Mouse (Mus musculus) liver, embryonic 13.5 days (tissue): ENCODE data around the gene Icam1. TPM values are rescaled to one million over a fixed set of nuclear protein-coding genes. Genes with fewer than 3 reads are reported as not detected.

Source experiments
- ATAC-seq: fragments of 200-750 bp; cut with Nextera tagmentation; 2 replicates; pipeline ENCODE4 v1.8.0; 2017; ENCODE audit warnings: low read depth, mild to moderate bottlenecking, moderate number of reproducible peaks, moderate library complexity
- DNase-seq: peaks from one replicate; pipeline ENCODE4 v3.0.0; 2022
- H3K27ac ChIP-seq: fragments of 300-500 bp; sonication (generic); 2 replicates; pipeline ENCODE4 v1.5.1; 2015; ENCODE audit warnings: moderate library complexity, mild to moderate bottlenecking, inconsistent platforms
- H3K27me3 ChIP-seq: fragments of 300-500 bp; sonication (generic); 2 replicates; pipeline ENCODE4 v1.6.1; 2015; ENCODE audit warnings: mild to moderate bottlenecking, inconsistent platforms
- H3K36me3 ChIP-seq: fragments of 300-500 bp; sonication (generic); 2 replicates; pipeline ENCODE4 v1.6.1; 2015; ENCODE audit warnings: mild to moderate bottlenecking, inconsistent platforms
- H3K4me1 ChIP-seq: fragments of 300-500 bp; sonication (generic); replicated peaks from 2 replicates; pipeline ENCODE4 v1.6.1; 2015; ENCODE audit warnings: inconsistent platforms
- H3K4me2 ChIP-seq: fragments of 300-500 bp; sonication (generic); 2 replicates; pipeline ENCODE4 v1.6.1; 2015; ENCODE audit warnings: inconsistent platforms, mild to moderate bottlenecking, moderate library complexity
- H3K4me3 ChIP-seq: fragments of 300-500 bp; sonication (generic); replicated peaks from 2 replicates; pipeline ENCODE4 v1.5.1; 2015; ENCODE audit warnings: mild to moderate bottlenecking, inconsistent platforms
- H3K9ac ChIP-seq: fragments of 300-500 bp; sonication (generic); 2 replicates; pipeline ENCODE4 v1.6.1; 2015; ENCODE audit warnings: mild to moderate bottlenecking, inconsistent platforms
- H3K9me3 ChIP-seq: fragments of 300-500 bp; sonication (generic); replicated peaks from 2 replicates; pipeline ENCODE4 v1.6.1; 2016; ENCODE audit warnings: inconsistent platforms
- WGBS: fragments of 180-500 bp; shearing (Covaris S2); methylation state at CpG from one replicate; pipeline ENCODE4 v1.1.7; 2015; ENCODE audit not compliant: insufficient replicate concordance; 5-methylcytosine and 5-hydroxymethylcytosine counted together
- microRNA counts: library from miRNA; unstranded; fragments of <30 nt; microRNA quantifications from one replicate; lab custom pipeline; 2016
- microRNA-seq: library from miRNA; unstranded; fragments of <30 nt; microRNA quantifications from one replicate; pipeline ENCODE4, GENCODE M21; 2016
- polyA plus RNA-seq: library from polyadenylated mRNA; unstranded; fragments of >200 nt; fragmentation: Nextera tagmentation; extraction: Ambion mirVana; gene quantifications from 2 replicates; pipeline ENCODE4 v1.2.1, GENCODE M21; 2015

The Icam1 gene
- polyA plus RNA-seq, 1 experiment from 2014 or later, result 9.6 TPM

GRCm38 (mm10) chr9:21051578-21051977, 35.8 kb downstream of the Icam1 start:
- DNase-seq (no peak), ATAC-seq (peak; percentile 87)
- 34% methylated on average over 10 of the region's 10 CpGs for WGBS
- no peak overlapping the region for H3K4me2 ChIP-seq
- H3K27ac ChIP-seq, result no peak overlapping the region
- no peaks in the 10 kb centered on the region for H3K36me3 ChIP-seq
- H3K27me3 ChIP-seq, result peaks cover 15% of the 10 kb centered on the region
- H3K4me1 ChIP-seq, result peaks cover 11% of the 10 kb centered on the region
- H3K9me3 ChIP-seq, result no peaks in the 10 kb centered on the region
- H3K9ac ChIP-seq, result no peak overlapping the region
- no peak overlapping the region for H3K4me3 ChIP-seq

DNA sequence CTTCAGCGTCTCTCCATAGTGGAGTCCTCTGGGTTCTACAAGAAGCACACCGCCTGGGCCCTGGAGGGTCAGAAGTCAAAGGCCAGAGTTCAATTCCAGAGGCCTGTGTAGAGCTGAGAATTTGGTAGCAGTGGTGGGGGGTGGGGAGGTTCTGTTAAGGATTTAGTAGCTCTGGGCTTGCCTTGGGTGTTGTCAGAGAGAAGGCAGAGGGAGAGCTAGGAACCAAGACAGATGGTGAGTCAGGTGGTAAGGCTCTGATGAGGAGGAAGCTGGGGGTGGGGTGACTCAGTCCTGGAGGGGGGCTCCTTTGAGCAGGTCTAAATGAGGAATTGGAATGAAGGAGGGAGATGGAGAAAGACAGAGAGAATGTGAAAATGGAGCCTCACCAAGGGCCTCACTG, 47.1 kb downstream of the Icam1 start:
- peaks cover 5% of the 10 kb centered on the region; the same call in 1 of the 2 replicates for H3K4me1 ChIP-seq
- H3K27me3 ChIP-seq, result no peaks in the 10 kb centered on the region
- no peak overlapping the region for H3K9ac ChIP-seq
- H3K27ac ChIP-seq, result no peak overlapping the region
- no peak overlapping the region for H3K4me3 ChIP-seq
- H3K36me3 ChIP-seq, result peaks cover 48% of the 10 kb centered on the region
- 81% methylated on average over 2 of the region's 2 CpGs for WGBS
- no peak for DNase-seq
- no peaks in the 10 kb centered on the region for H3K9me3 ChIP-seq
- no peak overlapping the region for H3K4me2 ChIP-seq
- no peak for ATAC-seq

- H3K27me3 ChIP-seq, result no peaks in the 10 kb centered on the region
- H3K4me3 ChIP-seq, result no peak within 1 kb of the TSS
- 81% methylated on average over 27 of the region's 27 CpGs for WGBS
Observed at GRCm38 (mm10) chr9:21067006-21067684, 51.4 kb downstream of the Icam1 start, which contains the start of gene Zglp1. TSS of gene Zglp1 (minus strand) at chr9:21067093.

GRCm38 (mm10) chr9:21072641-21073040, 56.9 kb downstream of the Icam1 start:
- H3K27ac ChIP-seq, result peak overlapping the region; percentile 62
- H3K4me3 ChIP-seq, result peak overlapping the region; percentile 87
- H3K4me1 ChIP-seq, result peaks cover 37% of the 10 kb centered on the region
- peaks cover 61% of the 10 kb centered on the region for H3K36me3 ChIP-seq
- H3K9me3 ChIP-seq, result no peaks in the 10 kb centered on the region
- peak overlapping the region; percentile 92 for H3K4me2 ChIP-seq
- H3K27me3 ChIP-seq, result no peaks in the 10 kb centered on the region
- H3K9ac ChIP-seq, result peak overlapping the region; percentile 84
- ATAC-seq (peak; percentile 22), DNase-seq (no peak)
- WGBS, result 3% methylated on average over 4 of the region's 4 CpGs

More at GRCm38 (mm10) chr9:21067006-21067684, 51.4 kb downstream of the Icam1 start, which contains the start of gene Zglp1:
- Histone ChIP-seq H3K4me2 (no peak within 1 kb of the TSS), H3K27ac (no peak within 1 kb of the TSS), H3K9ac (no peak within 1 kb of the TSS), H3K36me3 (peaks cover 66% of the 10 kb centered on the region), H3K9me3 (no peaks in the 10 kb centered on the region), H3K4me1 (peaks cover 20% of the 10 kb centered on the region)
- no peak for DNase-seq
- ATAC-seq, result no peak

DNA sequence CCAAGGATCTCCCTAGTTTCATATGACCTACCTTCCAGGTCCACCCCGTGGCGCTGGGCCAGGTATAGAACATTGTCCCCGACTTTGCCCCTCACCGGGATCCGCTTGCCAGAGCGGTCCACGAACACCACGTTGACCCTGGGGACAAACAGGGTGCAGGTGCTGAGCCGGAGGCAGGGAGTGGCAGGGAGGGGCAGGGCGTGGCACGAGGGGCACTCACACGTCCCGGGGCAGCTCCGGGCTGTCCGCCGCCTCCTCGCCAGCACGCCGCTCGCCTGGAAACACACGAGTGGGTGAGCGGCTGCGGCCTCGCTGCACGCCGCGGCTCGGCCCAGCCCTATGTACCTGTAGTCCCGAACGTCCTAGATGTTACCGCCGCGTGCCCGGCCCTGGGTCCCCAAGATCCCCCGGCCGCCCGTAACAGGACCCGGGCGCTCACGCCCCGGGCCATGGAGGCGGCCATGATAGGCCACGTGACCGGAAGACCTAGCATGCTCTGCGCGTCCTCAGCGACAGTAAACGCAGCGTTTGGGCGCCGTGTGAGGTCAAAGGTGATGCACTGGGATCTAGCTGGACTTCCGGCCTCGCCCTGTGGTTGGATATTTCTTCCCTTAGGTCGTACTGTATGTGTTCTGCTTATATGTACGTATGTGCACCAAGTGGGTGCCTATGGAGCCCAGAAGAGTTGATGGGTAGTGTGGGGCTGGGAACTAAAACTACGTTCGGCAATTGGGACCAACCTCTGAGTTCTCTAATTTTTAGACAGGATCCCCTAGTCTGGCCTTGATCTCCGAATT, 57.5 kb downstream of the Icam1 start, which contains the start of the genes Gm49373 and Fdx1l:
Gm49373 (minus strand) TSS at position 53 of the 797 bp plus-strand sequence.
Fdx1l (minus strand) TSS at position 571 of the 797 bp plus-strand sequence.
- Histone ChIP-seq H3K4me3 (peak within 1 kb of the TSS; percentile 87), H3K9me3 (no peaks in the 10 kb centered on the region), H3K4me2 (peak within 1 kb of the TSS; percentile 92), H3K4me1 (peaks cover 37% of the 10 kb centered on the region), H3K9ac (peak within 1 kb of the TSS; percentile 84), H3K27ac (peak within 1 kb of the TSS; percentile 62), H3K36me3 (peaks cover 62% of the 10 kb centered on the region), H3K27me3 (no peaks in the 10 kb centered on the region)
- peak; percentile 77 for DNase-seq
- WGBS, result 3% methylated on average over 58 of the region's 58 CpGs
- peak; percentile 92 for ATAC-seq

GRCm38 (mm10) chr9:21074173-21074572, 58.4 kb downstream of the Icam1 start:
- H3K27ac ChIP-seq, result peak overlapping the region; percentile 62; the same call in 1 of the 2 replicates
- H3K4me3 ChIP-seq, result no peak overlapping the region
- no peaks in the 10 kb centered on the region for H3K9me3 ChIP-seq
- peak overlapping the region; percentile 92 for H3K4me2 ChIP-seq
- H3K9ac ChIP-seq, result peak overlapping the region; percentile 26; the same call in 1 of the 2 replicates
- H3K4me1 ChIP-seq, result peaks cover 37% of the 10 kb centered on the region
- peaks cover 66% of the 10 kb centered on the region for H3K36me3 ChIP-seq
- ATAC-seq (no peak), DNase-seq (no peak)
- WGBS, result 73% methylated on average over 1 of the region's 1 CpGs
- no peaks in the 10 kb centered on the region for H3K27me3 ChIP-seq

GRCm38 (mm10) chr9:21075625-21076024, 59.8 kb downstream of the Icam1 start:
- 84% methylated on average over 3 of the region's 3 CpGs for WGBS
- no peak overlapping the region for H3K9ac ChIP-seq
- ATAC-seq, result no peak
- peaks cover 75% of the 10 kb centered on the region for H3K36me3 ChIP-seq
- no peak overlapping the region for H3K27ac ChIP-seq
- H3K4me3 ChIP-seq, result no peak overlapping the region
- no peaks in the 10 kb centered on the region for H3K9me3 ChIP-seq
- DNase-seq, result no peak
- no peaks in the 10 kb centered on the region for H3K27me3 ChIP-seq
- H3K4me2 ChIP-seq, result no peak overlapping the region
- peaks cover 34% of the 10 kb centered on the region for H3K4me1 ChIP-seq

MicroRNAs within 50 kb of the gene (microRNA counts, 519-probe panel; counts per million panel counts)
- microRNA mmu-miR-1900 (lab: Ali Mortazavi, UCI), result 4,940 counts per million, percentile 50 among the panel's probes with 10 or more counts

Small RNA genes within 50 kb of the gene (microRNA-seq; reads per million reads assigned to microRNA genes)
- not detected for gene Mir1900
- 0.88 reads per million for gene Mir7082

Other genes with a start within 250 kb of the Icam1 start
- 0.01 and 0.06 TPM in 2 replicates for gene Col5a3, start 200.9 kb upstream of the Icam1 start, polyA plus RNA-seq
- gene Rdh8, start 197.5 kb upstream of the Icam1 start, polyA plus RNA-seq, result not detected in 2 replicates
- gene A230050P20Rik, start 147.3 kb upstream of the Icam1 start, polyA plus RNA-seq, result 4.2 and 4.8 TPM in 2 replicates
- 9.4 and 10.1 TPM in 2 replicates for gene Angptl6, start 136.3 kb upstream of the Icam1 start, polyA plus RNA-seq
- 89.6 and 90.5 TPM in 2 replicates for gene Ppan, start 127.8 kb upstream of the Icam1 start, polyA plus RNA-seq
- gene Eif3g, start 117.4 kb upstream of the Icam1 start, polyA plus RNA-seq, result 282 and 290 TPM in 2 replicates
- 63.3 and 75.0 TPM in 2 replicates for gene Dnmt1, start 56.1 kb upstream of the Icam1 start, polyA plus RNA-seq
- 4.7 and 4.8 TPM in 2 replicates for gene S1pr2, start 39.2 kb upstream of the Icam1 start, polyA plus RNA-seq
- 81.2 and 84.0 TPM in 2 replicates for gene Mrpl4, start 13.2 kb upstream of the Icam1 start, polyA plus RNA-seq
- gene Icam4, start 13.4 kb downstream of the Icam1 start, polyA plus RNA-seq, result 244 and 254 TPM in 2 replicates
- 0.21 and 0.29 TPM in 2 replicates for gene Icam5, start 16.1 kb downstream of the Icam1 start, polyA plus RNA-seq
- gene Zglp1, start 51.1 kb downstream of the Icam1 start, polyA plus RNA-seq, result 0.38 TPM in 1 of 2 replicates, not detected in the other
- gene Gm49373, start 57.1 kb downstream of the Icam1 start, polyA plus RNA-seq, result 0.56 and 0.68 TPM in 2 replicates
- gene Fdx1l, start 57.6 kb downstream of the Icam1 start, polyA plus RNA-seq, result 36.6 and 41.0 TPM in 2 replicates
- 1.3 and 1.6 TPM in 2 replicates for gene Gm38431, start 76.0 kb downstream of the Icam1 start, polyA plus RNA-seq
- 18.4 and 27.0 TPM in 2 replicates for gene Raver1, start 76.0 kb downstream of the Icam1 start, polyA plus RNA-seq
- gene Tyk2, start 115.3 kb downstream of the Icam1 start, polyA plus RNA-seq, result 6.2 and 7.2 TPM in 2 replicates
- 170 and 200 TPM in 2 replicates for gene Cdc37, start 134.0 kb downstream of the Icam1 start, polyA plus RNA-seq
- 2.0 and 2.1 TPM in 2 replicates for gene Pde4a, start 149.7 kb downstream of the Icam1 start, polyA plus RNA-seq
- gene Keap1, start 223.4 kb downstream of the Icam1 start, polyA plus RNA-seq, result 31.9 TPM in 2 replicates
- 0.03 and 0.10 TPM in 2 replicates for gene S1pr5, start 232.5 kb downstream of the Icam1 start, polyA plus RNA-seq
- gene Atg4d, start 249.3 kb downstream of the Icam1 start, polyA plus RNA-seq, result 85.5 and 86.2 TPM in 2 replicates